Mouse (Mus musculus): ENCODE results near the gene Ncbp2. TPM values are rescaled to one million over a fixed set of nuclear protein-coding genes. Genes with fewer than 3 reads are reported as not detected.

Ncbp2 gene
- polyA plus RNA-seq, 1 experiment, result 34.4 TPM

DNA sequence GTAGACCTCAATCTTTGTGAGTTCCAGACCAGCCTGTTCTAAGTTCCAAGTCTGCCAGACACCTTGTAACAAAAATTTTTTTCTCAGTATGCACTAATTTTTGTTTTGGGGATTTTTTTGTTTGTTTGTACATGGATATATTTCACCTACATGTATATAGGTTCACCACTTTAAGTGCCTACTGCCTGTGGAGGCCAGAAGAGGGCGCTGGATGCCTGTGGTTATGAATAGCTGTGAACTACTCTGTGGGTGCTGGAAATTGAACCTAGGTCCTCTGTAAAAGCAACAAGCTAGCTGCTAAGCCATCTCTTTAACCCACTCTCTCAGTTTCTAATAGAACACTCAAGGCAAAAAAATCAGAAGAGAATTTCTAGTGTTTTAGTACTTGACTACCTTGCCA, 43.7 kb downstream of the Ncbp2 start:
- Histone ChIP-seq H3K79me2 (ENCODE audit: control insufficient read depth, insufficient read depth) (peaks cover 58% of the 10 kb centered on the region), H3ac (ENCODE audit: control insufficient read depth, insufficient read length, low read depth) (no peak overlapping the region), H3K36me3 (ENCODE audit: control insufficient read depth, insufficient read depth) (peaks cover 36% of the 10 kb centered on the region), H3K4me3 (ENCODE audit: insufficient read depth, poor library complexity, severe bottlenecking) (no peak overlapping the region), H3K79me3 (ENCODE audit: low read depth) (peaks cover 34% of the 10 kb centered on the region), H3K27me3 (ENCODE audit: control insufficient read depth, insufficient read depth, insufficient read length) (no peaks in the 10 kb centered on the region)
- TF ChIP-seq MAX (IDR thresholded peaks at IDR 0.05), result no peak
- TF ChIP-seq FOSL1 (IDR thresholded peaks at IDR 0.05; ENCODE audit: insufficient read depth, low read length, poor library complexity, severe bottlenecking), result no peak
- no peak for TF ChIP-seq CTCF (IDR thresholded peaks at IDR 0.05; ENCODE audit: control insufficient read depth, insufficient read depth, insufficient read length)
- no peak for TF ChIP-seq MYOG (IDR thresholded peaks at IDR 0.05; ENCODE audit: control insufficient read depth, extremely low read depth, insufficient read length)
- no peak for TF ChIP-seq USF1 (IDR thresholded peaks at IDR 0.05; ENCODE audit: low read depth)
- no peak for TF ChIP-seq MYOD1 (IDR thresholded peaks at IDR 0.05; ENCODE audit: control insufficient read depth, insufficient read length, low read depth)
- no peak for TF ChIP-seq CEBPB (IDR thresholded peaks at IDR 0.05; ENCODE audit: low read depth)

DNA sequence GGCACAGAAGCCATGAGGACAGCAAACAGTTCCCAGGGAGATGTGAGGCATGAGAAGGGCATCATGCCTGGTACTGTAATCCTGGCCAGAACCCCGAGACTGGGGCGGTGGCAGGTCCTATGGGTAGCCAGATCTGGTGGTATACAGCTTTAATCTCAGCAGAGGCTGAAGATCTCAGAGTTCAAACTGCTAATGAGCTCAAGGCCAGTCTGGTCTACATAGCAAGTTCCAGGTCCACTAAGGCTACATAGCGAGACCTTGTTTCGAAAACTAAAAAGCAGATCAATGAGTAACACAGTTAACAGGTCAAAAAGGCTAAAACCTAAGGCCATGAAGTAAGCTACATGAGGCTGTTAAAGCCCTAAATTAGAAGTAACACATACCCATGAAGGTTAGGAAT, 44.9 kb downstream of the Ncbp2 start:
- no peak for TF ChIP-seq USF1 (IDR thresholded peaks at IDR 0.05; ENCODE audit: low read depth)
- TF ChIP-seq CTCF (IDR thresholded peaks at IDR 0.05; ENCODE audit: control insufficient read depth, insufficient read depth, insufficient read length), result no peak
- no peak for TF ChIP-seq MAX (IDR thresholded peaks at IDR 0.05)
- no peak for TF ChIP-seq CEBPB (IDR thresholded peaks at IDR 0.05; ENCODE audit: low read depth)
- no peak for TF ChIP-seq MYOG (IDR thresholded peaks at IDR 0.05; ENCODE audit: control insufficient read depth, extremely low read depth, insufficient read length)
- TF ChIP-seq FOSL1 (IDR thresholded peaks at IDR 0.05; ENCODE audit: insufficient read depth, low read length, poor library complexity, severe bottlenecking), result no peak
- peaks cover 29% of the 10 kb centered on the region for H3K36me3 ChIP-seq (ENCODE audit: control insufficient read depth, insufficient read depth)
- peaks cover 45% of the 10 kb centered on the region for H3K79me3 ChIP-seq (ENCODE audit: low read depth)
- H3K27me3 ChIP-seq (ENCODE audit: control insufficient read depth, insufficient read depth, insufficient read length), result no peaks in the 10 kb centered on the region
- no peak overlapping the region for H3ac ChIP-seq (ENCODE audit: control insufficient read depth, insufficient read length, low read depth)
- no peak overlapping the region for H3K4me3 ChIP-seq (ENCODE audit: insufficient read depth, poor library complexity, severe bottlenecking)
- H3K79me2 ChIP-seq (ENCODE audit: control insufficient read depth, insufficient read depth), result peaks cover 66% of the 10 kb centered on the region

DNA sequence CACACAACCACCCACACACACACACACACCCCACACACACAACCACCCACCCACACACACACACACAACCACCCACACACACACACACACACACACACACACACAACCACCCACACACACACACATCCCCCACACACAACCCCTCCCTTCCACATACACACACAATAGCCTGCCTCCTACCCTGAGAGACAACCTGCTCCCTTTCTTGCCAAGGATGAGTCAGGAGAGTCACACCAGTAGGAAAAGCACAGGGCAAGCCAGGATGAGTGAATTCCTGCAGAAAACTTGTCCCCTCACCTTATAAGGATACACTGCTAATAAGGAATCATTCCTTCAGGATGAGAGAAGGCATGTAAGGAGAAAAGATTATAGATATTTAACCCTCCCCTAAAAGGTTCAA, 45.6 kb downstream of the Ncbp2 start:
- Histone ChIP-seq H3K79me2 (ENCODE audit: control insufficient read depth, insufficient read depth) (peaks cover 69% of the 10 kb centered on the region), H3K79me3 (ENCODE audit: low read depth) (peaks cover 52% of the 10 kb centered on the region), H3K36me3 (ENCODE audit: control insufficient read depth, insufficient read depth) (peaks cover 22% of the 10 kb centered on the region), H3ac (ENCODE audit: control insufficient read depth, insufficient read length, low read depth) (no peak overlapping the region), H3K4me3 (ENCODE audit: insufficient read depth, poor library complexity, severe bottlenecking) (no peak overlapping the region), H3K27me3 (ENCODE audit: control insufficient read depth, insufficient read depth, insufficient read length) (no peaks in the 10 kb centered on the region)
- TF ChIP-seq CTCF (IDR thresholded peaks at IDR 0.05; ENCODE audit: control insufficient read depth, insufficient read depth, insufficient read length), result no peak
- TF ChIP-seq MYOD1 (IDR thresholded peaks at IDR 0.05; ENCODE audit: control insufficient read depth, insufficient read length, low read depth), result no peak
- TF ChIP-seq FOSL1 (IDR thresholded peaks at IDR 0.05; ENCODE audit: insufficient read depth, low read length, poor library complexity, severe bottlenecking), result no peak
- no peak for TF ChIP-seq CEBPB (IDR thresholded peaks at IDR 0.05; ENCODE audit: low read depth)
- TF ChIP-seq MAX (IDR thresholded peaks at IDR 0.05), result no peak
- no peak for TF ChIP-seq MYOG (IDR thresholded peaks at IDR 0.05; ENCODE audit: control insufficient read depth, extremely low read depth, insufficient read length)
- TF ChIP-seq USF1 (IDR thresholded peaks at IDR 0.05; ENCODE audit: low read depth), result no peak

DNA sequence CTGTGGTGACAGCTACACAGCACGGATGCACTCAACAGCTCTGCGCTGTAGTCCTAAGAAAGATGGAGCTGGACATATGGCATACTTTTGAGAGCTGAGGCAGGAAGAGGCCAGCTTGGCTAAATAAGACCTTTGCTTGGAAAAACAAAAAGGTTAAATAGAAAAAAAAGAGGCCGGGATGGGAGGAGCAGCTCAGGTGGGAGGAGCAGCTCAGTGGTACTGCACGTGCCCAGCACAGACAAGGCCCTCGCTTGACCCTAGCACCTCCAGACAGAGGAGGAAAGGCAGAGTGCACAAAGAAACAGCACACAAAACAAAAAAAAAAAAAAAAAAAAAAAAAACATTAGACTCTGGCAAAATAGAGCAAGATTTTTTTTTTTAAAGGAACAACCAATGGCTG, 48.1 kb downstream of the Ncbp2 start:
- no peaks in the 10 kb centered on the region for H3K27me3 ChIP-seq (ENCODE audit: control insufficient read depth, insufficient read depth, insufficient read length)
- TF ChIP-seq FOSL1 (IDR thresholded peaks at IDR 0.05; ENCODE audit: insufficient read depth, low read length, poor library complexity, severe bottlenecking) (no peak), MYOD1 (IDR thresholded peaks at IDR 0.05; ENCODE audit: control insufficient read depth, insufficient read length, low read depth) (no peak), USF1 (IDR thresholded peaks at IDR 0.05; ENCODE audit: low read depth) (no peak), MAX (IDR thresholded peaks at IDR 0.05) (no peak), CTCF (IDR thresholded peaks at IDR 0.05; ENCODE audit: control insufficient read depth, insufficient read depth, insufficient read length) (no peak), CEBPB (IDR thresholded peaks at IDR 0.05; ENCODE audit: low read depth) (no peak), MYOG (IDR thresholded peaks at IDR 0.05; ENCODE audit: control insufficient read depth, extremely low read depth, insufficient read length) (no peak)
- H3ac ChIP-seq (ENCODE audit: control insufficient read depth, insufficient read length, low read depth), result no peak overlapping the region
- H3K79me2 ChIP-seq (ENCODE audit: control insufficient read depth, insufficient read depth), result peaks cover 90% of the 10 kb centered on the region
- H3K79me3 ChIP-seq (ENCODE audit: low read depth), result peaks cover 75% of the 10 kb centered on the region
- peaks cover 18% of the 10 kb centered on the region for H3K36me3 ChIP-seq (ENCODE audit: control insufficient read depth, insufficient read depth)
- no peak overlapping the region for H3K4me3 ChIP-seq (ENCODE audit: insufficient read depth, poor library complexity, severe bottlenecking)

DNA sequence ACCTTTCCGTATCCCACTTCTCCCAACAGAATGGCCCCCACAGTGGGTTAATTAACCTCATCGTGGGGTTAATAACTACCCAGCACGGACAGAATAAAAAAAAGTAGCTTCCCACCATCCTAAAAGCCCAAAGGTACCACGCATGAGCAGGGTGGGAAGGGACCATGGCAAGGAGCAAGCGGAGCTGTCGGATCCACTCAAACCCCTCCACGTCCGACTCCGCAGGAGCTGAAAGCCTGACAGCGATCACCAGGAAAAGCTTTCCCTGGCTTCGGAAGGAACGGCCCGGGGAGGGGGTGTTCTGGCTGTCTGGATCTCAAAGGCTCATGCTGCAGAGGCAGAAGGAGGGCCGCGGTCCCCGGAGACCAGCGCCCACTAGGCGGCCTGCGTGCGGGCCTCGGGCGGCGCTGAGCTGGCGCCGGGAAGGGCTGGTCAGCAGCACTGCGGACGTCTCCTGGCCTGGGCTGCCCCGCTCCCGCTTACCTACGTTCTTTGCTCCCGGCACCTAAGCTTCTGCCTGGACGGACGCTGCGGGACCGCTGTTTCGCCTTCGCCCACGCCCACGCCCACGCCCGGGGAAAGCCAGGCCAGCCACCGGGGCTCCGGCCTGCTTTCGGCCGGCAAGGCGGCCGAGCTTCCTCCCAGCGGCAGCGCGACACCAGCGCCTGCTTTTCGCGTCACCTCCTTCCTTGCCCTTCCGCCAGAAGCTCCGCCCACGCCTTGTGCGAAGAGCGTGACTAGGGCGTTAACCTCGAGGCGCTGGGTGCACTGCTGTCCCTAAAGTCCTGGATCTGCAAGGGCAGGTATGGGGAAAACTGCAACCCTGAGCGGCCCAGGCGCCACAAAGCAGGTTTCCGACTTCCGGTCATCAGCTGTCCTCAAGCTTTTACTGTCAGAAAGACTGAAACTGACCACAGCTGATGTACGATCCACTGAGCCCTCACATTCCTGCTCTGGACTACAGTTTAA, 54.5 kb downstream of the Ncbp2 start, which contains the start of gene Senp5:
TSS of gene Senp5 (minus strand) at position 779 of the 969 bp plus-strand sequence.
- H3K79me2 ChIP-seq (ENCODE audit: control insufficient read depth, insufficient read depth), result peaks cover 60% of the 10 kb centered on the region
- H3K36me3 ChIP-seq (ENCODE audit: control insufficient read depth, insufficient read depth), result peaks cover 8% of the 10 kb centered on the region
- H3K27me3 ChIP-seq (ENCODE audit: control insufficient read depth, insufficient read depth, insufficient read length), result no peaks in the 10 kb centered on the region
- H3K4me3 ChIP-seq (ENCODE audit: insufficient read depth, poor library complexity, severe bottlenecking), result peak within 1 kb of the TSS; percentile 87
- TF ChIP-seq MAX (IDR thresholded peaks at IDR 0.05) (peak; percentile 96), FOSL1 (IDR thresholded peaks at IDR 0.05; ENCODE audit: insufficient read depth, low read length, poor library complexity, severe bottlenecking) (no peak), CTCF (IDR thresholded peaks at IDR 0.05; ENCODE audit: control insufficient read depth, insufficient read depth, insufficient read length) (no peak), CEBPB (IDR thresholded peaks at IDR 0.05; ENCODE audit: low read depth) (no peak), MYOD1 (IDR thresholded peaks at IDR 0.05; ENCODE audit: control insufficient read depth, insufficient read length, low read depth) (no peak), MYOG (IDR thresholded peaks at IDR 0.05; ENCODE audit: control insufficient read depth, extremely low read depth, insufficient read length) (no peak), USF1 (IDR thresholded peaks at IDR 0.05; ENCODE audit: low read depth) (no peak)
- H3ac ChIP-seq (ENCODE audit: control insufficient read depth, insufficient read length, low read depth), result peak within 1 kb of the TSS; percentile 85
- H3K79me3 ChIP-seq (ENCODE audit: low read depth), result peaks cover 51% of the 10 kb centered on the region

Measured in C2C12 (cell line).